Mouse (Mus musculus): ENCODE measurements around the gene Stk40. TPM values are rescaled to one million over a fixed set of nuclear protein-coding genes. Genes with fewer than 3 reads are reported as not detected.
"Not testable (repeated sequence)": the region's sequence is repeated elsewhere in the genome, so short reads cannot be mapped to it uniquely, and the experiment has no call there.

Stk40 gene
- total and polyA plus RNA-seq, 3 experiments, result 20.5 to 68.2 (median 41.2) TPM

GRCm38 (mm10) chr4:126083021-126083420, 20.7 kb upstream of the Stk40 start:
- H3K9me3 ChIP-seq (replicated peaks), result no peaks in the 10 kb centered on the region
- DNase-seq (ENCODE audit: low spot score) (no peak), ATAC-seq (ENCODE audit: extremely low read depth, insufficient number of reproducible peaks, low FRiP score, poor library complexity, severe bottlenecking) (no peak)
- H3K36me3 ChIP-seq (replicated peaks), result no peaks in the 10 kb centered on the region
- peaks cover 8% of the 10 kb centered on the region; the same call in 1 of the 2 replicates for H3K4me1 ChIP-seq (ENCODE audit: insufficient read depth, low read depth, low read length)
- H3K27me3 ChIP-seq (ENCODE audit: insufficient read depth, low read length), result peaks cover 8% of the 10 kb centered on the region; the same call in 1 of the 2 replicates
- no peak overlapping the region for H3K4me3 ChIP-seq (ENCODE audit: low read depth, low read length)
- TF ChIP-seq TAL1 (conservative IDR thresholded peaks at IDR 0.05; ENCODE audit: low read depth, low read length) (no peak), POLR2AphosphoS5 (IDR thresholded peaks at IDR 0.05; ENCODE audit: insufficient replicate concordance, low read depth, low read length) (no peak), GATA2 (IDR thresholded peaks at IDR 0.05; ENCODE audit: borderline replicate concordance, low read depth, low read length) (no peak), GATA1 (IDR thresholded peaks at IDR 0.05; ENCODE audit: borderline replicate concordance, low read length) (no peak), CTCF (IDR thresholded peaks at IDR 0.05; ENCODE audit: low read depth, low read length) (no peak)

- no peak for DNase-seq (ENCODE audit: low spot score)
- TF ChIP-seq CTCF (IDR thresholded peaks at IDR 0.05; ENCODE audit: low read depth, low read length), result no peak
- TF ChIP-seq GATA2 (IDR thresholded peaks at IDR 0.05; ENCODE audit: borderline replicate concordance, low read depth, low read length), result no peak
- no peak for TF ChIP-seq POLR2AphosphoS5 (IDR thresholded peaks at IDR 0.05; ENCODE audit: insufficient replicate concordance, low read depth, low read length)
- TF ChIP-seq GATA1 (IDR thresholded peaks at IDR 0.05; ENCODE audit: borderline replicate concordance, low read length), result no peak
- TF ChIP-seq TAL1 (conservative IDR thresholded peaks at IDR 0.05; ENCODE audit: low read depth, low read length), result no peak
- Histone ChIP-seq H3K9me3 (replicated peaks) (no peaks in the 10 kb centered on the region), H3K4me1 (ENCODE audit: insufficient read depth, low read depth, low read length) (peaks cover 11% of the 10 kb centered on the region; the same call in 1 of the 2 replicates), H3K4me3 (ENCODE audit: low read depth, low read length) (no peak overlapping the region), H3K27me3 (ENCODE audit: insufficient read depth, low read length) (peaks cover 2% of the 10 kb centered on the region; the same call in 1 of the 2 replicates), H3K36me3 (replicated peaks) (no peaks in the 10 kb centered on the region)
- no peak for ATAC-seq (ENCODE audit: extremely low read depth, insufficient number of reproducible peaks, low FRiP score, poor library complexity, severe bottlenecking)
Observed at GRCm38 (mm10) chr4:126084382-126084781, 19.4 kb upstream of the Stk40 start.

GRCm38 (mm10) chr4:126085996-126086576, 17.7 kb upstream of the Stk40 start:
- peak; percentile 82 for DNase-seq (ENCODE audit: low spot score)
- TF ChIP-seq POLR2AphosphoS5 (IDR thresholded peaks at IDR 0.05; ENCODE audit: insufficient replicate concordance, low read depth, low read length) (no peak), TAL1 (conservative IDR thresholded peaks at IDR 0.05; ENCODE audit: low read depth, low read length) (no peak), CTCF (IDR thresholded peaks at IDR 0.05; ENCODE audit: low read depth, low read length) (peak; percentile 93), GATA2 (IDR thresholded peaks at IDR 0.05; ENCODE audit: borderline replicate concordance, low read depth, low read length) (no peak), GATA1 (IDR thresholded peaks at IDR 0.05; ENCODE audit: borderline replicate concordance, low read length) (no peak)
- H3K9me3 ChIP-seq (replicated peaks), result no peaks in the 10 kb centered on the region
- peaks cover 2% of the 10 kb centered on the region; the same call in 1 of the 2 replicates for H3K27me3 ChIP-seq (ENCODE audit: insufficient read depth, low read length)
- ATAC-seq (ENCODE audit: extremely low read depth, insufficient number of reproducible peaks, low FRiP score, poor library complexity, severe bottlenecking), result peak; percentile 91
- no peak overlapping the region for H3K4me3 ChIP-seq (ENCODE audit: low read depth, low read length)
- H3K4me1 ChIP-seq (ENCODE audit: insufficient read depth, low read depth, low read length), result peaks cover 16% of the 10 kb centered on the region; the same call in 1 of the 2 replicates
- no peaks in the 10 kb centered on the region for H3K36me3 ChIP-seq (replicated peaks)

GRCm38 (mm10) chr4:126090101-126090847, 13.5 kb upstream of the Stk40 start:
- ATAC-seq (ENCODE audit: extremely low read depth, insufficient number of reproducible peaks, low FRiP score, poor library complexity, severe bottlenecking), result no peak

GRCm38 (mm10) chr4:126090848-126091124, 13.0 kb upstream of the Stk40 start:
- Histone ChIP-seq H3K36me3 (replicated peaks) (no peaks in the 10 kb centered on the region), H3K27me3 (ENCODE audit: insufficient read depth, low read length) (no peaks in the 10 kb centered on the region), H3K9me3 (replicated peaks) (no peaks in the 10 kb centered on the region), H3K4me1 (ENCODE audit: insufficient read depth, low read depth, low read length) (peaks cover 15% of the 10 kb centered on the region; the same call in 1 of the 2 replicates), H3K4me3 (ENCODE audit: low read depth, low read length) (no peak overlapping the region)
- DNase-seq (ENCODE audit: low spot score) (no peak), ATAC-seq (ENCODE audit: extremely low read depth, insufficient number of reproducible peaks, low FRiP score, poor library complexity, severe bottlenecking) (no peak)
- TF ChIP-seq CTCF (IDR thresholded peaks at IDR 0.05; ENCODE audit: low read depth, low read length) (no peak), POLR2AphosphoS5 (IDR thresholded peaks at IDR 0.05; ENCODE audit: insufficient replicate concordance, low read depth, low read length) (no peak), GATA1 (IDR thresholded peaks at IDR 0.05; ENCODE audit: borderline replicate concordance, low read length) (no peak), TAL1 (conservative IDR thresholded peaks at IDR 0.05; ENCODE audit: low read depth, low read length) (no peak), GATA2 (IDR thresholded peaks at IDR 0.05; ENCODE audit: borderline replicate concordance, low read depth, low read length) (no peak)

More at GRCm38 (mm10) chr4:126090101-126090847, 13.5 kb upstream of the Stk40 start:
- no peak overlapping the region for H3K4me3 ChIP-seq (ENCODE audit: low read depth, low read length)
- TF ChIP-seq POLR2AphosphoS5 (IDR thresholded peaks at IDR 0.05; ENCODE audit: insufficient replicate concordance, low read depth, low read length) (no peak), GATA1 (IDR thresholded peaks at IDR 0.05; ENCODE audit: borderline replicate concordance, low read length) (no peak), GATA2 (IDR thresholded peaks at IDR 0.05; ENCODE audit: borderline replicate concordance, low read depth, low read length) (no peak)
- H3K27me3 ChIP-seq (ENCODE audit: insufficient read depth, low read length), result no peaks in the 10 kb centered on the region
- H3K4me1 ChIP-seq (ENCODE audit: insufficient read depth, low read depth, low read length), result peaks cover 16% of the 10 kb centered on the region; the same call in 1 of the 2 replicates
- no peak for DNase-seq (ENCODE audit: low spot score)
- no peaks in the 10 kb centered on the region for H3K36me3 ChIP-seq (replicated peaks)
- no peaks in the 10 kb centered on the region for H3K9me3 ChIP-seq (replicated peaks)

- Histone ChIP-seq H3K4me1 (ENCODE audit: insufficient read depth, low read depth, low read length) (peaks cover 12% of the 10 kb centered on the region), H3K9me3 (replicated peaks) (no peaks in the 10 kb centered on the region), H3K36me3 (replicated peaks) (no peaks in the 10 kb centered on the region), H3K4me3 (ENCODE audit: low read depth, low read length) (no peak overlapping the region), H3K27me3 (ENCODE audit: insufficient read depth, low read length) (no peaks in the 10 kb centered on the region)
- no peak for TF ChIP-seq POLR2AphosphoS5 (IDR thresholded peaks at IDR 0.05; ENCODE audit: insufficient replicate concordance, low read depth, low read length)
- TF ChIP-seq GATA2 (IDR thresholded peaks at IDR 0.05; ENCODE audit: borderline replicate concordance, low read depth, low read length), result no peak
- no peak for TF ChIP-seq GATA1 (IDR thresholded peaks at IDR 0.05; ENCODE audit: borderline replicate concordance, low read length)
- TF ChIP-seq TAL1 (conservative IDR thresholded peaks at IDR 0.05; ENCODE audit: low read depth, low read length), result no peak
- DNase-seq (ENCODE audit: low spot score), result no peak
- ATAC-seq (ENCODE audit: extremely low read depth, insufficient number of reproducible peaks, low FRiP score, poor library complexity, severe bottlenecking), result no peak
Observed at GRCm38 (mm10) chr4:126091873-126092272, 11.9 kb upstream of the Stk40 start.

- ATAC-seq (ENCODE audit: extremely low read depth, insufficient number of reproducible peaks, low FRiP score, poor library complexity, severe bottlenecking); H3K4me3 ChIP-seq (ENCODE audit: low read depth, low read length): not testable (repeated sequence)
Observed at GRCm38 (mm10) chr4:126095622-126096430, 7.9 kb upstream of the Stk40 start.

More at GRCm38 (mm10) chr4:126095622-126096430, 7.9 kb upstream of the Stk40 start:
- peaks cover 40% of the 10 kb centered on the region for H3K4me1 ChIP-seq (ENCODE audit: insufficient read depth, low read depth, low read length)
- not testable (repeated sequence) for H3K27me3 ChIP-seq (ENCODE audit: insufficient read depth, low read length); DNase-seq (ENCODE audit: low spot score); H3K9me3 ChIP-seq (replicated peaks)
- H3K36me3 ChIP-seq (replicated peaks), result peaks cover 33% of the 10 kb centered on the region

All from G1E (cell line).